ENCODE assay signal across 8 mouse cellular contexts in genomic region chr2:165857395-165857831, GRCm38 (mm10). TPM values are rescaled to one million over a fixed set of nuclear protein-coding genes. Genes with fewer than 3 reads are reported as not detected.
DNase-seq lines count a peak whose midpoint lies in the region; ATAC-seq lines count a peak whose summit lies in the region.

No protein-coding gene starts in this region.

- intact Hi-C loops in heart, postnatal 14 days (cut with DNase I) = loop anchor here (2.0 kb wide), 1 partner anchor 25 kb away; no protein-coding TSS in a partner anchor

- H3K9ac ChIP-seq in hindbrain, embryonic 15.5 days = peak overlapping the region; percentile 39
- no peak overlapping the region for H3K9ac ChIP-seq in liver, embryonic 12.5 days
- H3K9ac ChIP-seq in neural tube, embryonic 14.5 days (replicated peaks; ENCODE audit: low read depth, low read length) = peak overlapping the region; percentile 50

- H3K4me3 ChIP-seq in hindbrain, embryonic 15.5 days = no peak overlapping the region
- H3K4me3 ChIP-seq in liver, embryonic 12.5 days = 0 out of 2 replicates have a peak overlapping the region, but pooled peaks have one; percentile 12
- H3K4me3 ChIP-seq in neural tube, embryonic 14.5 days (ENCODE audit: low read depth, low read length) = no peak overlapping the region

- H3K4me2 ChIP-seq in hindbrain, embryonic 15.5 days = peak overlapping the region; percentile 45
- peak overlapping the region; percentile 45 for H3K4me2 ChIP-seq in liver, embryonic 12.5 days
- H3K4me2 ChIP-seq in neural tube, embryonic 14.5 days (ENCODE audit: low read depth, low read length) = peak overlapping the region; percentile 45

- H3K36me3 ChIP-seq in hindbrain, embryonic 15.5 days = no peaks in the 10 kb centered on the region
- H3K36me3 ChIP-seq in liver, embryonic 12.5 days = peaks cover 70% of the 10 kb centered on the region
- H3K36me3 ChIP-seq in neural tube, embryonic 14.5 days (ENCODE audit: control insufficient read depth, insufficient read depth, low read length) = no peaks in the 10 kb centered on the region

- no peaks in the 10 kb centered on the region for H3K9me3 ChIP-seq in hindbrain, embryonic 15.5 days
- no peaks in the 10 kb centered on the region for H3K9me3 ChIP-seq in liver, embryonic 12.5 days (replicated peaks)
- H3K9me3 ChIP-seq in neural tube, embryonic 14.5 days (ENCODE audit: control insufficient read depth, low read length) = no peaks in the 10 kb centered on the region

- peak overlapping the region; percentile 87 for H3K27ac ChIP-seq in hindbrain, embryonic 15.5 days (replicated peaks)
- H3K27ac ChIP-seq in liver, embryonic 12.5 days = peak overlapping the region; percentile 61
- peak overlapping the region; percentile 79 for H3K27ac ChIP-seq in neural tube, embryonic 14.5 days (ENCODE audit: low read depth, low read length)

- peaks cover 74% of the 10 kb centered on the region for H3K4me1 ChIP-seq in hindbrain, embryonic 15.5 days (replicated peaks)
- peaks cover 100% of the 10 kb centered on the region for H3K4me1 ChIP-seq in liver, embryonic 12.5 days
- peaks cover 60% of the 10 kb centered on the region for H3K4me1 ChIP-seq in neural tube, embryonic 14.5 days (ENCODE audit: control insufficient read depth, insufficient read depth, low read length)

- peak; percentile 70 to 83 for DNase-seq in heart, adult 18-20 months
- no peak for DNase-seq in heart, postnatal 14 days
- peak; percentile 50 for DNase-seq in embryo, embryonic 9.5 days (ENCODE audit: extremely low spot score)
- DNase-seq in spleen, postnatal 36 days (ENCODE audit: low spot score in 2 of 2) = no peak
- no peak for DNase-seq in spleen, postnatal 10 days (ENCODE audit: low spot score in 2 of 2)

- H3K27me3 ChIP-seq in hindbrain, embryonic 15.5 days = no peaks in the 10 kb centered on the region
- H3K27me3 ChIP-seq in liver, embryonic 12.5 days (replicated peaks) = no peaks in the 10 kb centered on the region
- H3K27me3 ChIP-seq in neural tube, embryonic 14.5 days (ENCODE audit: control insufficient read depth, insufficient read depth, low read length) = no peaks in the 10 kb centered on the region

- no peak for ATAC-seq in hindbrain, embryonic 15.5 days (ENCODE audit: low FRiP score, low read depth)
- ATAC-seq in liver, embryonic 12.5 days = no peak
- ATAC-seq in neural tube, embryonic 14.5 days (ENCODE audit: low read depth) = no peak

- 8% methylated on average over 4 of the region's 4 CpGs for WGBS in hindbrain, embryonic 15.5 days
- WGBS in liver, embryonic 12.5 days (ENCODE audit: insufficient replicate concordance) = 39% methylated on average over 4 of the region's 4 CpGs
- WGBS in neural tube, embryonic 14.5 days = 4% methylated on average over 4 of the region's 4 CpGs

RNA-seq across cellular contexts. Expression of gene Zmynd8, which starts 41.4 kb away (rescaled TPM):
- 10 to 100 TPM; 41.2 to 44.8 TPM for total RNA-seq in heart, adult 18-20 months (2021)
- total RNA-seq in heart, postnatal 14 days (2021) = 10 to 100 TPM; 52.0 to 52.5 TPM
- polyA plus RNA-seq in hindbrain, embryonic 15.5 days (2015; fragmentation: Nextera tagmentation; extraction: Ambion mirVana) = 71.8 and 79.2 TPM in 2 replicates
- polyA plus RNA-seq in liver, embryonic 12.5 days (2016; fragmentation: Nextera tagmentation; extraction: Ambion mirVana) = 35.7 and 38.5 TPM in 2 replicates
- 63.4 and 69.3 TPM in 2 replicates for polyA plus RNA-seq in neural tube, embryonic 14.5 days (2014; fragmentation: Nextera tagmentation; extraction: Ambion mirVana)

Comparison
In these comparisons a context has a peak if more than half of its experiments do, and no peak if none do; other contexts are left out.
1. DNase-seq: peak in heart, adult 18-20 months (2 of 2) and embryo, embryonic 9.5 days (single experiment); none in heart, postnatal 14 days (0 of 2), spleen, postnatal 36 days (0 of 2) and spleen, postnatal 10 days (0 of 2).
2. Peak in every context shown above with its lines, with median percentiles within 50 percentile points of each other: H3K27ac ChIP-seq and H3K4me2 ChIP-seq.